Mouse (Mus musculus) heart, adult 2 months (tissue): Measurements from ENCODE around the gene Taf1d.

Experiments
- CTCF ChIP-seq: fragments of 200-600 bp; IDR thresholded peaks from 2 replicates; pipeline ENCODE4 v1.8.1; 2022; ENCODE audit warnings: antibody characterized with exemption, mild to moderate bottlenecking, moderate library complexity
- EP300 ChIP-seq: fragments of 200-500 bp; IDR thresholded peaks from 2 replicates; pipeline ENCODE4 v1.6.1; 2011; ENCODE audit warnings: low read depth, low read length, control low read depth; ENCODE audit not compliant: insufficient read depth
- POLR2A ChIP-seq: fragments of 200-500 bp; IDR thresholded peaks from 2 replicates; pipeline ENCODE4 v1.6.1; 2011; ENCODE audit warnings: mild to moderate bottlenecking, low read depth, low read length, control low read depth; ENCODE audit not compliant: insufficient read depth

DNA sequence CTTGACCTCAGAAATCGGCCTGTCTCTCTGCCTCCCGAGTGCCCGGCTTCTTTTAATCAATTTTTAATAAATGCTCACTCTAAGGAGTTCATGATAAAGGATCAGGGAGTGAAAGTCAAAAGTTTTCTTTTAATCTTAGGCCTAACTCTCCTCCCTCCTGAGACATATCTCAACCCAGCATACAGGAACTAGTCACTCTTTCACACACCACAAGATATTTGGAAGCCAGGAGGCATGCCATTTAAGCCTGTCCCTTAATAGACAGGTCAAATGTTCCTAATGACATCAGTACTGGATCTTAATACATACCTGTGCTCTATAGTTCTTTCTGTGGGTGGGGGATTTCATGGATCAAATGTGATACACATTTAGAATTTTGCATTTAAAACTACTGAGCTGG, 27.7 kb upstream of the Taf1d start:
- TF ChIP-seq POLR2A (no peak), EP300 (no peak), CTCF (no peak)
